In the genomic region with DNA sequence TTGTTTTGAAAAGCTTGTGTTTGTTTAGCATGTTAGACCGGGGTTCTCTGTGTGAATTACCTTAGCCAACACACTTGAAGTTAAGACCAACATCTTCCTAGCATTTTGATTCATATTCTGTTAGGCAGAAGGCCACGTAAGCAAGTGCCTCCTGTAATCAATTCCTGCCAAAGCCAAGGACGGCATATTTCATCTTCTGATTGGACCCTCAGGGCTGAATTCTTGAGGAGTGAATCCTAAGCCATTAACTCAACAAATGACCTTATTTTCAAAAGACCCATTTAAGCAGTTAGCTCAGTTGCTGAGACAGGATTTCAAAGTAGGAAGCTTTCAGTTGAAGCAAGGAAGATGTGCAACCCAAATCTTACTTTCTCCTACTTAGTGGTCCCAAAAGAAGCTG, we compare ENCODE assay signal across 18 mouse cellular contexts.
DNase-seq lines count a peak whose midpoint lies in the region; ATAC-seq and TF ChIP-seq lines count a peak whose summit lies in the region.
"Had no signal": no experiment of that assay in that cellular context is flagged by ENCODE, and none has a peak within 500 bp of the region (broad histone marks: within the 10 kb centered on the region; RNA-seq: fewer than 3 reads in every experiment).

No protein-coding gene starts in this region.

- TF ChIP-seq CTCF in testis, adult 2 months (IDR thresholded peaks at IDR 0.05; ENCODE audit: control insufficient read depth, insufficient read depth, insufficient replicate concordance, low read depth, low read length): no peak

- no peak overlapping the region for H3K9ac ChIP-seq in heart, embryonic 11.5 days (ENCODE audit: low read depth, low read length)
- H3K9ac ChIP-seq: embryonic facial prominence, embryonic 12.5 days; forebrain, embryonic 13.5 days; forebrain, embryonic 15.5 days; forebrain, postnatal 0 days had no signal

- no peaks in the 10 kb centered on the region for H3K27me3 ChIP-seq in testis, adult 2 months (ENCODE audit: control insufficient read depth, insufficient read depth, low read length)
- H3K27me3 ChIP-seq in heart, embryonic 11.5 days (ENCODE audit: control insufficient read depth, insufficient read depth, low read length): no peaks in the 10 kb centered on the region
- H3K27me3 ChIP-seq: embryonic facial prominence, embryonic 12.5 days; forebrain, embryonic 13.5 days; forebrain, embryonic 15.5 days had no signal

- H3K36me3 ChIP-seq in testis, adult 2 months (ENCODE audit: control insufficient read depth, insufficient read depth, low read length): no peaks in the 10 kb centered on the region
- H3K36me3 ChIP-seq in heart, embryonic 11.5 days (ENCODE audit: control insufficient read depth, insufficient read depth, low read length): no peaks in the 10 kb centered on the region
- H3K36me3 ChIP-seq: embryonic facial prominence, embryonic 10.5 days; embryonic facial prominence, embryonic 12.5 days; forebrain, embryonic 15.5 days had no signal

- peak; percentile 9 to 82 for DNase-seq in adrenal gland, adult (ENCODE audit: inconsistent age in 2 of 2, low spot score in 1 of 2)
- DNase-seq in adrenal gland, adult 18-20 months (ENCODE audit: low spot score in 2 of 2): no peak
- DNase-seq in adrenal gland, adult 8-10 months: peak; percentile 49
- DNase-seq in adrenal gland, postnatal 14 days: no peak
- DNase-seq in testis, postnatal 14 days (ENCODE audit: low spot score): no peak
- DNase-seq: B cell, adult 2 months; cerebellum, adult 11-12 months; cerebellum, adult 9-10 months; cerebellum, postnatal 10 days; cerebellum, postnatal 25 days had no signal

- no peak for ATAC-seq in heart, embryonic 11.5 days (replicated peaks; ENCODE audit: insufficient number of reproducible peaks, low FRiP score, low TSS enrichment)
- ATAC-seq: CD4-positive, CD25-positive, alpha-beta regulatory T cell, adult 4 months; forebrain, embryonic 13.5 days; forebrain, embryonic 15.5 days had no signal

- H3K4me3 ChIP-seq in testis, adult 2 months (ENCODE audit: control insufficient read depth, low read depth, low read length): peak overlapping the region; percentile 20; the same call in 1 of the 2 replicates
- no peak overlapping the region for H3K4me3 ChIP-seq in heart, embryonic 11.5 days (ENCODE audit: low read depth, low read length)
- H3K4me3 ChIP-seq: embryonic facial prominence, embryonic 10.5 days; embryonic facial prominence, embryonic 12.5 days; forebrain, embryonic 13.5 days; forebrain, embryonic 15.5 days had no signal

- 70% methylated on average over 3 of the region's 3 CpGs for WGBS in heart, embryonic 11.5 days (ENCODE audit: insufficient replicate concordance)

- H3K27ac ChIP-seq in testis, adult 2 months (ENCODE audit: control insufficient read depth, insufficient read depth, low read depth, low read length): no peak overlapping the region
- no peak overlapping the region for H3K27ac ChIP-seq in heart, embryonic 11.5 days (ENCODE audit: low read depth, low read length)
- H3K27ac ChIP-seq: embryonic facial prominence, embryonic 10.5 days; embryonic facial prominence, embryonic 12.5 days; forebrain, embryonic 13.5 days; forebrain, embryonic 15.5 days had no signal

- no peak overlapping the region for H3K4me2 ChIP-seq in heart, embryonic 11.5 days
- H3K4me2 ChIP-seq: embryonic facial prominence, embryonic 12.5 days; forebrain, embryonic 13.5 days; forebrain, embryonic 15.5 days had no signal

- H3K4me1 ChIP-seq in testis, adult 2 months (ENCODE audit: control insufficient read depth, insufficient read depth, low read length): no peaks in the 10 kb centered on the region
- H3K4me1 ChIP-seq in heart, embryonic 11.5 days (ENCODE audit: control insufficient read depth, insufficient read depth, low read length): no peaks in the 10 kb centered on the region
- H3K4me1 ChIP-seq: embryonic facial prominence, embryonic 10.5 days; embryonic facial prominence, embryonic 12.5 days; forebrain, embryonic 13.5 days; forebrain, embryonic 15.5 days had no signal

- H3K9me3 ChIP-seq in heart, embryonic 11.5 days (replicated peaks; ENCODE audit: control insufficient read depth, low read length): no peaks in the 10 kb centered on the region
- H3K9me3 ChIP-seq: embryonic facial prominence, embryonic 10.5 days; embryonic facial prominence, embryonic 12.5 days; forebrain, embryonic 13.5 days; forebrain, embryonic 15.5 days had no signal

- no peak for TF ChIP-seq POLR2A in testis, adult 2 months (IDR thresholded peaks at IDR 0.05; ENCODE audit: control insufficient read depth, low read depth, low read length)

Comparison
In these comparisons a context has a peak if more than half of its experiments do, and no peak if none do; other contexts are left out.
1. DNase-seq: peak in adrenal gland, adult (2 of 2) and adrenal gland, adult 8-10 months (single experiment); none in adrenal gland, adult 18-20 months (0 of 2), adrenal gland, postnatal 14 days (single experiment) and testis, postnatal 14 days (single experiment).